In the genomic region with DNA sequence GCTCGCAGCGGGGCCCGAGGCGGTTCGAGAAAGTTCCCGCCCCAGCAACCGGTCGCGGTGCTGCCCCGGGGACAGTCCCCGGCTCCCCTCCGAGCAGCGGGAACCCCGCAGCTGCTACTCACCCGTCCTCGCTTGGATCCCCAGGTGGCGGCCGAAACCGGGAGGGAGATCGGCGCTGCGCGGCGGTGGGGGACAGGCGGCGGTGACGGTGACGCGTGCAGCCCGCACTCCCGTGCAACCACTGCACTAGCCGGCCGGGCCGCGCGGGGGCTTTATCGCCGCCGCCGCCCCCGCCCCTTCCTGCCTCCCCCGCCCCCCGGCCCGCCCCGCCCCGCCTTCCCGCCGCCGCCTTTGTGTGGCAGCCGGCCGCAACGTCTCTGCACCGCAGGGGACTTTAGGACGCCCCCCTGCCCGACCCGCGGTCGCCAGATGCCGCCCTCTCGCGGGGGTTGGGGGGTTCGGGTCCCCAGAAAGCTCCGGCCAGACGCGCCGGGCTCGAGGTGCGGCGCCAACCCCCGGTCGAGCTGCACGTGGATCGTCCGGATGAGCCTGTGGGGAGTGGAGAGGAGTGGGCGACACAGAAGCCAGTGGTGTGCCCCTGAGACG, we compare ENCODE assay signal across 9 mouse cellular contexts. TPM values are rescaled to one million over a fixed set of nuclear protein-coding genes. Genes with fewer than 3 reads are reported as not detected.
DNase-seq lines count a peak whose midpoint lies in the region; ATAC-seq and TF ChIP-seq lines count a peak whose summit lies in the region.
"Had no signal": no experiment of that assay in that cellular context is flagged by ENCODE, and none has a peak within 500 bp of the region (broad histone marks: within the 10 kb centered on the region; RNA-seq: fewer than 3 reads in every experiment).

No protein-coding gene starts in this region.

- H3K79me3 ChIP-seq in C2C12 (ENCODE audit: low read depth): no peaks in the 10 kb centered on the region

- H3K4me1 ChIP-seq in heart, embryonic 12.5 days (replicated peaks): peaks cover 42% of the 10 kb centered on the region
- H3K4me1 ChIP-seq in stomach, embryonic 14.5 days (ENCODE audit: control insufficient read depth, insufficient read depth, low read length): peaks cover 29% of the 10 kb centered on the region

- WGBS in heart, embryonic 12.5 days: under 1% methylated on average over 50 of the region's 76 CpGs
- under 1% methylated on average over 55 of the region's 76 CpGs for WGBS in stomach, embryonic 14.5 days

- H3K4me3 ChIP-seq in C2C12 (ENCODE audit: insufficient read depth, poor library complexity, severe bottlenecking): peak overlapping the region; percentile 11
- H3K4me3 ChIP-seq in heart, embryonic 12.5 days: peak overlapping the region; percentile 75
- H3K4me3 ChIP-seq in stomach, embryonic 14.5 days (ENCODE audit: low read depth, low read length): peak overlapping the region; percentile 77

- H3K27me3 ChIP-seq in C2C12 (ENCODE audit: control insufficient read depth, insufficient read depth, insufficient read length): no peaks in the 10 kb centered on the region
- H3K27me3 ChIP-seq in heart, embryonic 12.5 days (replicated peaks): no peaks in the 10 kb centered on the region
- no peaks in the 10 kb centered on the region for H3K27me3 ChIP-seq in stomach, embryonic 14.5 days (ENCODE audit: control insufficient read depth, insufficient read depth, low read length)

- H3ac ChIP-seq in C2C12 (ENCODE audit: control insufficient read depth, insufficient read length, low read depth): peak overlapping the region; percentile 74

- peak overlapping the region; percentile 89 for H3K4me2 ChIP-seq in heart, embryonic 12.5 days
- H3K4me2 ChIP-seq in stomach, embryonic 14.5 days (replicated peaks; ENCODE audit: low read depth, low read length): peak overlapping the region; percentile 97

- H3K79me2 ChIP-seq in C2C12 (ENCODE audit: control insufficient read depth, insufficient read depth): no peaks in the 10 kb centered on the region

- no peaks in the 10 kb centered on the region for H3K36me3 ChIP-seq in C2C12 (ENCODE audit: control insufficient read depth, insufficient read depth)
- no peaks in the 10 kb centered on the region for H3K36me3 ChIP-seq in heart, embryonic 12.5 days
- H3K36me3 ChIP-seq in stomach, embryonic 14.5 days (ENCODE audit: control insufficient read depth, insufficient read depth, low read length): no peaks in the 10 kb centered on the region
- H3K36me3 ChIP-seq: G1E had no signal

- H3K9ac ChIP-seq in heart, embryonic 12.5 days: peak overlapping the region; percentile 88
- peak overlapping the region; percentile 60 for H3K9ac ChIP-seq in stomach, embryonic 14.5 days (replicated peaks; ENCODE audit: low read depth, low read length)

- H3K27ac ChIP-seq in heart, embryonic 12.5 days (ENCODE audit: poor library complexity, severe bottlenecking): peak overlapping the region; percentile 15; the same call in 1 of the 2 replicates
- H3K27ac ChIP-seq in stomach, embryonic 14.5 days (ENCODE audit: low read length): no peak overlapping the region

- peak; percentile 43 for ATAC-seq in common myeloid progenitor, adult 5-6 weeks (replicated peaks; ENCODE audit: low read depth, poor library complexity, severe bottlenecking)
- peak; percentile 74; the same call in 1 of the 2 replicates for ATAC-seq in heart, embryonic 12.5 days (ENCODE audit: insufficient number of reproducible peaks, low FRiP score)
- peak; percentile 43 for ATAC-seq in megakaryocyte progenitor cell, adult 5-6 weeks (replicated peaks; ENCODE audit: poor library complexity)
- ATAC-seq in stomach, embryonic 14.5 days (ENCODE audit: insufficient number of reproducible peaks, insufficient read depth, low FRiP score, low read depth): peak; percentile 54

- DNase-seq in cerebellum, postnatal 14 days: peak; percentile 21 to 30
- DNase-seq in cerebellum, adult 8-10 months: no peak
- DNase-seq in kidney, postnatal 14 days: peak; percentile 36

- H3K9me3 ChIP-seq in heart, embryonic 12.5 days (replicated peaks): no peaks in the 10 kb centered on the region
- H3K9me3 ChIP-seq in stomach, embryonic 14.5 days (ENCODE audit: control insufficient read depth, low read depth, low read length): no peaks in the 10 kb centered on the region

- no peak for TF ChIP-seq CTCF in C2C12 (IDR thresholded peaks at IDR 0.05; ENCODE audit: control insufficient read depth, insufficient read depth, insufficient read length)

TF ChIP-seq in C2C12, 6 proteins besides CTCF, POLR2A, EP300 and RAD21:
- TF ChIP-seq USF1 (IDR thresholded peaks at IDR 0.05; ENCODE audit: low read depth) (no peak), MYOG (IDR thresholded peaks at IDR 0.05; ENCODE audit: control insufficient read depth, extremely low read depth, insufficient read length) (no peak), CEBPB (IDR thresholded peaks at IDR 0.05; ENCODE audit: low read depth) (no peak), MAX (IDR thresholded peaks at IDR 0.05) (no peak), FOSL1 (IDR thresholded peaks at IDR 0.05; ENCODE audit: insufficient read depth, low read length, poor library complexity, severe bottlenecking) (no peak), MYOD1 (IDR thresholded peaks at IDR 0.05; ENCODE audit: control insufficient read depth, insufficient read length, low read depth) (no peak)
TF ChIP-seq in C2C12: peak in this region for 0.

RNA-seq across cellular contexts. Expression of gene Serpine2, which starts 2.5 kb away (rescaled TPM):
- polyA plus RNA-seq in C2C12 (2012; fragmentation: generic; extraction: Trizol): 46.4 TPM
- 16.5 and 18.9 TPM in 2 replicates for total RNA-seq in common myeloid progenitor, adult 5-6 weeks (2017)
- 171 and 177 TPM in 2 replicates for polyA plus RNA-seq in heart, embryonic 12.5 days (2016; fragmentation: Nextera tagmentation; extraction: Ambion mirVana)
- total RNA-seq in megakaryocyte progenitor cell, adult 5-6 weeks (2015): 36.3 and 39.6 TPM in 2 replicates
- total RNA-seq in megakaryocyte progenitor cell, adult 5-6 weeks (2017): 30.8 and 37.8 TPM in 2 replicates
- 127 and 131 TPM in 2 replicates for polyA plus RNA-seq in stomach, embryonic 14.5 days (2014; fragmentation: Nextera tagmentation; extraction: Ambion mirVana)
- polyA plus RNA-seq: G1E had no signal

Comparison
In these comparisons a context has a peak if more than half of its experiments do, and no peak if none do; other contexts are left out.
1. H3K4me3 ChIP-seq: peak in every context shown above with its lines; median percentile 77 in stomach, embryonic 14.5 days; 75 in heart, embryonic 12.5 days; 11 in C2C12.